In the genomic region with DNA sequence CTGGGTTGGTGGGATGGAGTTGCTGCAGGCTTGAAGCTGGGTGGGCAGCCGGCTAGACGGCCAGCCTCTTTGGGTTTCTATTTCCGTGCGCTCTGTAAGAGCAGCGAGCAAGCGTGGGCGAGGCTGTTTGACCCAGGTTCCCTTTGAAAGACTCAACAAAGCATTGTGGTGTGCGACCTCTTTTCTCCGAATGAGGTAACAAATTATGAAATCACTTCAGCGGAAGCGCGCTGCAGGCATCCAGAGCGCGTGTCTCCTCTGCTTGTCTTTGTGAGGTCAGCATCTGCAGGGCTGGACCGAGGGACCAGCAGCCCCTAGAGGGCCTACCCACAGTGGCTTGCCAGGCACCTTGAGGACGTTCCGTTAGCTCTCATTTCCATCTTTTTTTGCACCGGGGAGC, we compare ENCODE assay signal across 27 mouse cellular contexts.
DNase-seq lines count a peak whose midpoint lies in the region; ATAC-seq and TF ChIP-seq lines count a peak whose summit lies in the region.
"Had no signal": no experiment of that assay in that cellular context is flagged by ENCODE, and none has a peak within 500 bp of the region (broad histone marks: within the 10 kb centered on the region; RNA-seq: fewer than 3 reads in every experiment).

No protein-coding gene starts in this region.

- no peak overlapping the region for H3K27ac ChIP-seq in forebrain, embryonic 14.5 days (ENCODE audit: low read depth, low read length)
- H3K27ac ChIP-seq in forebrain, embryonic 16.5 days (ENCODE audit: low read length) = no peak overlapping the region
- no peak overlapping the region for H3K27ac ChIP-seq in hindbrain, embryonic 15.5 days (replicated peaks)
- no peak overlapping the region for H3K27ac ChIP-seq in hindbrain, embryonic 12.5 days
- no peak overlapping the region for H3K27ac ChIP-seq in stomach, embryonic 14.5 days (ENCODE audit: low read length)
- no peak overlapping the region for H3K27ac ChIP-seq in stomach, postnatal 0 days (replicated peaks)
- H3K27ac ChIP-seq in intestine, postnatal 0 days (ENCODE audit: low read depth, low read length) = no peak overlapping the region
- H3K27ac ChIP-seq: forebrain, embryonic 13.5 days; hindbrain, embryonic 14.5 days; limb, embryonic 13.5 days; lung, embryonic 15.5 days had no signal

- H3K36me3 ChIP-seq in forebrain, embryonic 14.5 days (ENCODE audit: control insufficient read depth, insufficient read depth, low read length) = no peaks in the 10 kb centered on the region
- H3K36me3 ChIP-seq in forebrain, embryonic 16.5 days (ENCODE audit: control insufficient read depth, insufficient read depth) = no peaks in the 10 kb centered on the region
- H3K36me3 ChIP-seq in hindbrain, embryonic 15.5 days = no peaks in the 10 kb centered on the region
- H3K36me3 ChIP-seq in hindbrain, embryonic 12.5 days = no peaks in the 10 kb centered on the region
- no peaks in the 10 kb centered on the region for H3K36me3 ChIP-seq in stomach, embryonic 14.5 days (ENCODE audit: control insufficient read depth, insufficient read depth, low read length)
- no peaks in the 10 kb centered on the region for H3K36me3 ChIP-seq in stomach, postnatal 0 days (ENCODE audit: control insufficient read depth, insufficient read depth, low read length)
- H3K36me3 ChIP-seq in intestine, postnatal 0 days (ENCODE audit: control insufficient read depth, insufficient read depth) = no peaks in the 10 kb centered on the region; the same call in 1 of the 2 replicates
- H3K36me3 ChIP-seq: limb, embryonic 13.5 days; lung, embryonic 15.5 days had no signal

- ATAC-seq in forebrain, embryonic 14.5 days = no peak
- ATAC-seq in forebrain, embryonic 16.5 days = no peak
- ATAC-seq in hindbrain, embryonic 15.5 days (ENCODE audit: low FRiP score, low read depth) = 0 out of 2 replicates have a peak, but pooled peaks have one; percentile 23
- no peak for ATAC-seq in hindbrain, embryonic 12.5 days (ENCODE audit: low FRiP score)
- ATAC-seq in stomach, embryonic 14.5 days (ENCODE audit: insufficient number of reproducible peaks, insufficient read depth, low FRiP score, low read depth) = no peak
- ATAC-seq in stomach, postnatal 0 days (ENCODE audit: low FRiP score, low TSS enrichment) = no peak
- no peak for ATAC-seq in intestine, postnatal 0 days
- ATAC-seq: forebrain, embryonic 13.5 days had no signal

- WGBS in forebrain, embryonic 14.5 days = 73% methylated on average over 18 of the region's 18 CpGs
- 67% methylated on average over 18 of the region's 18 CpGs for whole genome bisulfite sequencing in forebrain, embryonic 16.5 days
- WGBS in hindbrain, embryonic 15.5 days = 53% methylated on average over 18 of the region's 18 CpGs
- 61% methylated on average over 18 of the region's 18 CpGs for WGBS in hindbrain, embryonic 12.5 days
- 61% methylated on average over 18 of the region's 18 CpGs for WGBS in stomach, embryonic 14.5 days
- WGBS in stomach, postnatal 0 days = 69% methylated on average over 18 of the region's 18 CpGs
- WGBS in intestine, postnatal 0 days = 86% methylated on average over 18 of the region's 18 CpGs

- peaks cover 2% of the 10 kb centered on the region for H3K27me3 ChIP-seq in forebrain, embryonic 14.5 days (replicated peaks; ENCODE audit: control insufficient read depth, insufficient read depth, low read length)
- H3K27me3 ChIP-seq in forebrain, embryonic 16.5 days (replicated peaks; ENCODE audit: control insufficient read depth, insufficient read depth, low read length) = no peaks in the 10 kb centered on the region; the same call in none of the 2 replicates
- H3K27me3 ChIP-seq in hindbrain, embryonic 15.5 days = no peaks in the 10 kb centered on the region
- peaks cover 10% of the 10 kb centered on the region; the same call in 1 of the 2 replicates for H3K27me3 ChIP-seq in hindbrain, embryonic 12.5 days
- H3K27me3 ChIP-seq in stomach, embryonic 14.5 days (ENCODE audit: control insufficient read depth, insufficient read depth, low read length) = no peaks in the 10 kb centered on the region
- no peaks in the 10 kb centered on the region for H3K27me3 ChIP-seq in stomach, postnatal 0 days (ENCODE audit: control insufficient read depth, insufficient read depth, low read length)
- no peaks in the 10 kb centered on the region for H3K27me3 ChIP-seq in intestine, postnatal 0 days (replicated peaks; ENCODE audit: control insufficient read depth, insufficient read depth, low read length)
- H3K27me3 ChIP-seq: CH12.LX; lung, embryonic 15.5 days; megakaryocyte, embryonic 14.5 days had no signal

- no peak overlapping the region for H3K4me2 ChIP-seq in forebrain, embryonic 14.5 days (ENCODE audit: low read length)
- no peak overlapping the region for H3K4me2 ChIP-seq in forebrain, embryonic 16.5 days (ENCODE audit: low read length)
- H3K4me2 ChIP-seq in hindbrain, embryonic 15.5 days = no peak overlapping the region
- no peak overlapping the region for H3K4me2 ChIP-seq in hindbrain, embryonic 12.5 days (replicated peaks)
- H3K4me2 ChIP-seq in stomach, embryonic 14.5 days (replicated peaks; ENCODE audit: low read depth, low read length) = 0 out of 2 replicates have a peak overlapping the region, but pooled peaks have one; percentile 3
- no peak overlapping the region for H3K4me2 ChIP-seq in stomach, postnatal 0 days (replicated peaks; ENCODE audit: low read depth)
- H3K4me2 ChIP-seq in intestine, postnatal 0 days (replicated peaks; ENCODE audit: low read depth) = no peak overlapping the region
- H3K4me2 ChIP-seq: forebrain, embryonic 13.5 days; hindbrain, embryonic 14.5 days; limb, embryonic 13.5 days; liver, embryonic 11.5 days; lung, embryonic 15.5 days had no signal

- TF ChIP-seq CTCF in stomach, postnatal 0 days (IDR thresholded peaks at IDR 0.05; ENCODE audit: low read depth) = no peak
- no peak for TF ChIP-seq CTCF in intestine, postnatal 0 days (IDR thresholded peaks at IDR 0.05; ENCODE audit: low read depth)

- no peak overlapping the region for H3K4me3 ChIP-seq in forebrain, embryonic 14.5 days (ENCODE audit: low read depth, low read length)
- no peak overlapping the region for H3K4me3 ChIP-seq in forebrain, embryonic 16.5 days (replicated peaks; ENCODE audit: low read length)
- no peak overlapping the region for H3K4me3 ChIP-seq in hindbrain, embryonic 15.5 days
- H3K4me3 ChIP-seq in hindbrain, embryonic 12.5 days = no peak overlapping the region
- H3K4me3 ChIP-seq in stomach, embryonic 14.5 days (ENCODE audit: low read depth, low read length) = no peak overlapping the region
- H3K4me3 ChIP-seq in stomach, postnatal 0 days (ENCODE audit: low read depth, low read length) = no peak overlapping the region
- H3K4me3 ChIP-seq in intestine, postnatal 0 days (ENCODE audit: low read depth, low read length) = no peak overlapping the region
- H3K4me3 ChIP-seq: forebrain, embryonic 13.5 days; limb, embryonic 13.5 days; lung, embryonic 15.5 days; megakaryocyte, embryonic 14.5 days had no signal

- TF ChIP-seq EP300 in stomach, postnatal 0 days (optimal IDR thresholded peaks at IDR 0.05) = no peak

- no peaks in the 10 kb centered on the region for H3K9me3 ChIP-seq in forebrain, embryonic 14.5 days (replicated peaks; ENCODE audit: control insufficient read depth, low read length)
- no peaks in the 10 kb centered on the region for H3K9me3 ChIP-seq in forebrain, embryonic 16.5 days (ENCODE audit: control insufficient read depth, low read length)
- H3K9me3 ChIP-seq in hindbrain, embryonic 15.5 days = no peaks in the 10 kb centered on the region
- H3K9me3 ChIP-seq in hindbrain, embryonic 12.5 days (replicated peaks) = no peaks in the 10 kb centered on the region
- H3K9me3 ChIP-seq in stomach, embryonic 14.5 days (ENCODE audit: control insufficient read depth, low read depth, low read length) = no peaks in the 10 kb centered on the region
- H3K9me3 ChIP-seq in stomach, postnatal 0 days (ENCODE audit: control insufficient read depth, low read length) = no peaks in the 10 kb centered on the region
- no peaks in the 10 kb centered on the region for H3K9me3 ChIP-seq in intestine, postnatal 0 days (ENCODE audit: control insufficient read depth)
- H3K9me3 ChIP-seq: forebrain, embryonic 13.5 days; limb, embryonic 13.5 days; lung, embryonic 15.5 days; megakaryocyte, embryonic 14.5 days had no signal

- H3K9ac ChIP-seq in forebrain, embryonic 14.5 days (ENCODE audit: low read length) = no peak overlapping the region
- no peak overlapping the region for H3K9ac ChIP-seq in forebrain, embryonic 16.5 days (replicated peaks; ENCODE audit: low read depth, low read length)
- no peak overlapping the region for H3K9ac ChIP-seq in hindbrain, embryonic 15.5 days
- no peak overlapping the region for H3K9ac ChIP-seq in hindbrain, embryonic 12.5 days
- no peak overlapping the region for H3K9ac ChIP-seq in stomach, embryonic 14.5 days (replicated peaks; ENCODE audit: low read depth, low read length)
- H3K9ac ChIP-seq in stomach, postnatal 0 days (ENCODE audit: low read length) = no peak overlapping the region
- H3K9ac ChIP-seq in intestine, postnatal 0 days (ENCODE audit: low read depth, low read length) = no peak overlapping the region
- H3K9ac ChIP-seq: forebrain, embryonic 13.5 days; hindbrain, embryonic 14.5 days; limb, embryonic 13.5 days; lung, embryonic 15.5 days had no signal

- peaks cover 17% of the 10 kb centered on the region for H3K4me1 ChIP-seq in forebrain, embryonic 14.5 days (ENCODE audit: control insufficient read depth, insufficient read depth, low read length)
- H3K4me1 ChIP-seq in forebrain, embryonic 16.5 days (replicated peaks; ENCODE audit: control insufficient read depth, insufficient read depth, low read length) = peaks cover 5% of the 10 kb centered on the region; the same call in 1 of the 2 replicates
- H3K4me1 ChIP-seq in hindbrain, embryonic 15.5 days (replicated peaks) = peaks cover 39% of the 10 kb centered on the region
- peaks cover 37% of the 10 kb centered on the region for H3K4me1 ChIP-seq in hindbrain, embryonic 12.5 days
- H3K4me1 ChIP-seq in stomach, embryonic 14.5 days (ENCODE audit: control insufficient read depth, insufficient read depth, low read length) = peaks cover 20% of the 10 kb centered on the region; the same call in 1 of the 2 replicates
- H3K4me1 ChIP-seq in stomach, postnatal 0 days (replicated peaks; ENCODE audit: control insufficient read depth, insufficient read depth) = no peaks in the 10 kb centered on the region; the same call in 1 of the 2 replicates
- H3K4me1 ChIP-seq in intestine, postnatal 0 days (replicated peaks; ENCODE audit: control insufficient read depth, insufficient read depth, low read length) = no peaks in the 10 kb centered on the region
- H3K4me1 ChIP-seq: megakaryocyte, embryonic 14.5 days had no signal

- peak; percentile 24 for DNase-seq in forebrain, embryonic 14.5 days (ENCODE audit: low spot score)
- DNase-seq in stomach, postnatal 0 days (ENCODE audit: low spot score) = no peak
- peak; percentile 82 for DNase-seq in retina, postnatal 1 day
- DNase-seq: adrenal gland, adult 8-10 months; cerebellum, adult 8-10 months; cerebellum, postnatal 25 days; gastrocnemius, postnatal 25 days; heart, adult 11 months; heart, postnatal 36 days; kidney, adult 8-10 months; kidney, postnatal 14 days; layer of hippocampus, adult 9-11 months; lung, postnatal 4 days; spleen, adult 18-20 months; thymus, postnatal 4 days had no signal
